Mouse (Mus musculus) heart, postnatal 0 days (tissue): Measurements from ENCODE around the gene Ywhah. TPM values are rescaled to one million over a fixed set of nuclear protein-coding genes. Genes with fewer than 3 reads are reported as not detected.

Experiments
- ATAC-seq: fragments of 200-750 bp; cut with Nextera tagmentation; 2 replicates; pipeline ENCODE4 v1.8.0; 2017; ENCODE audit warnings: low read depth, moderate number of reproducible peaks, moderate library complexity; ENCODE audit not compliant: insufficient read depth
- DNase-seq: peaks from one replicate; pipeline ENCODE4 v3.0.0-alpha.2; 2016; ENCODE audit warnings: low spot score
- H3K27ac ChIP-seq: fragments of 300-500 bp; sonication (generic); 2 replicates; pipeline ENCODE4 v1.5.1; 2014; ENCODE audit warnings: low read depth, mild to moderate bottlenecking
- H3K27me3 ChIP-seq: fragments of 300-500 bp; sonication (generic); 2 replicates; pipeline ENCODE4 v1.6.1; 2014; ENCODE audit warnings: low read length, mixed read lengths; ENCODE audit not compliant: control insufficient read depth, insufficient read depth
- H3K36me3 ChIP-seq: fragments of 300-500 bp; sonication (generic); replicated peaks from 2 replicates; pipeline ENCODE4 v1.6.1; 2014; ENCODE audit warnings: low read length, mixed read lengths; ENCODE audit not compliant: control insufficient read depth, insufficient read depth
- H3K4me1 ChIP-seq: fragments of 300-500 bp; sonication (generic); 2 replicates; pipeline ENCODE4 v1.6.1; 2014; ENCODE audit warnings: antibody characterized with exemption; ENCODE audit not compliant: control insufficient read depth, insufficient read depth
- H3K4me2 ChIP-seq: fragments of 300-500 bp; sonication (generic); 2 replicates; pipeline ENCODE4 v1.6.1; 2014; ENCODE audit warnings: low read depth, mild to moderate bottlenecking, low read length, moderate library complexity
- H3K4me3 ChIP-seq: fragments of 300-500 bp; sonication (generic); 2 replicates; pipeline ENCODE4 v1.5.1; 2014; ENCODE audit warnings: low read depth, low read length
- H3K9ac ChIP-seq: fragments of 300-500 bp; sonication (generic); replicated peaks from 2 replicates; pipeline ENCODE4 v1.6.1; 2014; ENCODE audit warnings: low read depth, low read length, mixed read lengths
- H3K9me3 ChIP-seq: fragments of 300-500 bp; sonication (generic); replicated peaks from 2 replicates; pipeline ENCODE4 v1.6.1; 2016; ENCODE audit warnings: low read length; ENCODE audit not compliant: control insufficient read depth
- CTCF ChIP-seq: IDR thresholded peaks from 2 replicates; pipeline ENCODE4 v1.5.1; 2016; ENCODE audit warnings: antibody characterized with exemption, control low read depth, low read depth
- EP300 ChIP-seq: IDR thresholded peaks from 2 replicates; pipeline ENCODE4 v1.6.1; 2016; ENCODE audit warnings: antibody characterized with exemption, low read depth
- WGBS: fragments of 180-500 bp; shearing (Covaris S2); extraction: QIAGEN DNeasy Blood & Tissue Kit; methylation state at CpG from one replicate; pipeline ENCODE4 v1.1.7; 2014; 5-methylcytosine and 5-hydroxymethylcytosine counted together
- polyA plus RNA-seq: library from polyadenylated mRNA; unstranded; fragments of >200 nt; fragmentation: Nextera tagmentation; extraction: Ambion mirVana; gene quantifications from 2 replicates; pipeline ENCODE4 v1.2.1, GENCODE M21; 2015
- total RNA-seq: library from RNA; depleted of rRNA; stranded (reverse); fragments of >200 nt; gene quantifications from 2 replicates; pipeline ENCODE4 v1.2.3, GENCODE M21; 2014; ENCODE audit warnings: low replicate concordance

The Ywhah gene
- total and polyA plus RNA-seq, 2 experiments from 2014 or later: 132 to 267 TPM

DNA sequence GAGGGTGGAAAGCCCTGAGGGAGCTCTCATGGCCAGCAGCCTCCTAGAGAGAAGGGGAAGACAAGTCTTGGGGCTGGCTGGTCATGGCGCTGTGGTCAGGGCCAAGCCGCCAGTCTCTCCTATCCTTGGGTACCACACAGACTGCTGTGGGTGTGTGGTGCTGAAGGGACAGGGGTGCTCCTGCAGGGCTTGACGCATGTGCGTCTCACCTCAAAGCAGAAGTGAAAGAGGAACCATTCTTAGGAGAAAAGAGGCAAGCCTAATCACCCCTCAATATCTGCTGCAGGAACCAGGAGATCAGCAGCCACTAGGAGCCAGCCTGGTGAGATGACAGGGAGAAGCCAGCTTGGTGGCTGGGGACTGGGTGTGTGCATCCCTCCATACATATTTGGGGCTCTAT is 20.9 kb upstream of the Ywhah start:
- DNase-seq (no peak), ATAC-seq (peak; percentile 49; the same call in 1 of the 2 replicates)
- Histone ChIP-seq H3K9me3 (no peaks in the 10 kb centered on the region), H3K4me1 (peaks cover 8% of the 10 kb centered on the region; the same call in 1 of the 2 replicates), H3K9ac (no peak overlapping the region), H3K27me3 (no peaks in the 10 kb centered on the region), H3K27ac (no peak overlapping the region), H3K4me2 (no peak overlapping the region), H3K4me3 (no peak overlapping the region), H3K36me3 (no peaks in the 10 kb centered on the region)
- WGBS: 31% methylated on average over 4 of the region's 4 CpGs
- TF ChIP-seq CTCF (no peak), EP300 (no peak)

DNA sequence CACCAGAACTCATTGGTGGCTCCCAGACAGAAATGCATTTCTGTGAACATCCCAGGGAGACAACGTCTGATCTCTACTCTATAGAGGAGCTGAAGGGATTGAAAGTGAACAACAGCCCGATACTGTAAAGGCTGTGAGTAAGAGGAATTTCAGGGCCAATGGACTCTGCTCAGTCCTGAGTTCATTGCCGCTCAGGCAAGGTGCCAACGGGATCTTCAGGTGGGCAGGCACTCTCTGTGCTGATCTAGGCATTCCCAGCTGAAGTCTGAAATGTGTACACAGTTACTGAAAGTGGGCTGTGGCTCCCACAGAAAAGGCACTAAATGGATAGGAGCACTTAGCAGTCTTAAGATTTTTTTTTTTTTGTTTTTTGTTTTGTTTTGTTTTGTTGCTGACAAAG is 19.8 kb upstream of the Ywhah start:
- Histone ChIP-seq H3K9me3 (no peaks in the 10 kb centered on the region), H3K4me3 (no peak overlapping the region), H3K36me3 (no peaks in the 10 kb centered on the region), H3K4me2 (no peak overlapping the region), H3K4me1 (peaks cover 6% of the 10 kb centered on the region; the same call in 1 of the 2 replicates), H3K27ac (no peak overlapping the region), H3K9ac (no peak overlapping the region), H3K27me3 (no peaks in the 10 kb centered on the region)
- no peak for TF ChIP-seq EP300
- whole genome bisulfite sequencing: 70% methylated on average over 4 of the region's 4 CpGs
- DNase-seq (no peak), ATAC-seq (no peak)

DNA sequence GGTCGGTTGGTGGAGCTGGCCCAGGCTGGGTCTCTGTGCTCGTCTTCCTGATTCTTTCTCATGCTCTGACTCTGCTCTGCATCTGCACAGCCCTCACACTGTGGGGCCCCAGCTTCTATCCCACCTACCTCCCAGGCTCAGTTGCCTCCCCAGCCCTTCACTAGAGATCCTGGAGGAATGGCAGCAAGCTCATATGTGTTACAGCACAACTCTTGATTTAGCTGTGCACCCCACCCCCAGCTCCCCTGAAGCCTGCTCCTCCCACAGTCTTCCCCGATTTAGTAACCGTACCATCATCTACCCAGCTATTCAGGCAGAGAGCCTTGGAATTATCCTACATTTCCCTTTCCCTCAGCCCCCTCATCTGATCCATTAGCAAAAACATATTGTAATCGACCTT is 17.5 kb upstream of the Ywhah start:
- WGBS: 69% methylated on average over 5 of the region's 5 CpGs
- no peak overlapping the region for H3K27ac ChIP-seq

DNA sequence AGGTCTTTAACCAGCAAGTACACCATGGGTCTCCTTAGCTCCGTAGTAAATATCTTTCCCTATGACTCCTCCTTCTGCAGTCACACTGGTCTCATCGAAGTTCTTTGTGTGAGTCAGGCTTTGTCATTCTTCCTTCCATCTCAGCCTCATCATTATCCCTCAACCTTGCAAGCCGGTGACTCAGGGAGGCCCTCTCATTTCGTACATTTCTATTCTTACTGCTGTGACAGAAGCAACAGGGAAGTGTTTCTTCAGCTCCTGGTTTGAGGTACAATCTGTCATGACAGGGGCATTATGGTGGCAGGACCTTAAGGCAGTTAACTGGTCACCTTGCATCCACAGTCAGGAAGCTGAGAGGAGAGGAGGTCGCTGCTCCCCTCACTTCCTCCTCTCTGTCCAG is 15.8 kb upstream of the Ywhah start:
- Histone ChIP-seq H3K4me2 (no peak overlapping the region), H3K9me3 (no peaks in the 10 kb centered on the region), H3K36me3 (no peaks in the 10 kb centered on the region), H3K9ac (no peak overlapping the region), H3K27me3 (no peaks in the 10 kb centered on the region), H3K4me3 (no peak overlapping the region), H3K4me1 (no peaks in the 10 kb centered on the region), H3K27ac (no peak overlapping the region)
- WGBS: 87% methylated on average over 5 of the region's 5 CpGs
- no peak for TF ChIP-seq CTCF
- TF ChIP-seq EP300: no peak
- no peak for ATAC-seq
- DNase-seq: no peak

More for the DNA sequence above, 17.5 kb upstream of the Ywhah start:
- H3K27me3 ChIP-seq: no peaks in the 10 kb centered on the region
- TF ChIP-seq CTCF (no peak), EP300 (no peak)
- no peak overlapping the region for H3K9ac ChIP-seq
- H3K4me3 ChIP-seq: no peak overlapping the region
- ATAC-seq (no peak), DNase-seq (no peak)
- H3K4me1 ChIP-seq: no peaks in the 10 kb centered on the region
- H3K36me3 ChIP-seq: no peaks in the 10 kb centered on the region
- no peaks in the 10 kb centered on the region for H3K9me3 ChIP-seq
- no peak overlapping the region for H3K4me2 ChIP-seq

DNA sequence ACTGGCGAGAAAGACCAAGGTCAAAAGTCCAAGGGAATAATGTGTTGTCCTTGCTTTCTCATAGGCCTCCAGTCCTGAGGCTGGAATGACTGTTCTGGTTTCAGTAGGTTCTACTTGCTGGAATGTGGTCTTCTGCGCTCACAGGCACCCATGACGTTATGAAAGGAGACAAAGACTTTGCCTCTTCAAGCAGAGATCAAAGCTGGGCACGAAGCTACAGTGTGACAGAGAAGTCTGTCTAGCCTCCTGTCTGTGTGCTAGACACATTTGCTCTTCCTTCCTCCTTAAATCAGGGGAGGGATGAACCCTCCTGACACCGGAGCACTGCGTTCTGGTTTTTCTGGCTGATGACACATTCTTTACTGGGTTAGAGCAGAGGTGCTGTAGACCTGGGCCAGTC is 15.1 kb upstream of the Ywhah start:
- no peaks in the 10 kb centered on the region for H3K27me3 ChIP-seq
- H3K36me3 ChIP-seq: no peaks in the 10 kb centered on the region
- no peaks in the 10 kb centered on the region for H3K9me3 ChIP-seq
- TF ChIP-seq EP300: no peak
- TF ChIP-seq CTCF: no peak
- DNase-seq (no peak), ATAC-seq (no peak)
- H3K9ac ChIP-seq: no peak overlapping the region
- no peak overlapping the region for H3K4me3 ChIP-seq
- WGBS: 67% methylated on average over 6 of the region's 6 CpGs
- no peak overlapping the region for H3K4me2 ChIP-seq
- H3K4me1 ChIP-seq: no peaks in the 10 kb centered on the region
- no peak overlapping the region for H3K27ac ChIP-seq

DNA sequence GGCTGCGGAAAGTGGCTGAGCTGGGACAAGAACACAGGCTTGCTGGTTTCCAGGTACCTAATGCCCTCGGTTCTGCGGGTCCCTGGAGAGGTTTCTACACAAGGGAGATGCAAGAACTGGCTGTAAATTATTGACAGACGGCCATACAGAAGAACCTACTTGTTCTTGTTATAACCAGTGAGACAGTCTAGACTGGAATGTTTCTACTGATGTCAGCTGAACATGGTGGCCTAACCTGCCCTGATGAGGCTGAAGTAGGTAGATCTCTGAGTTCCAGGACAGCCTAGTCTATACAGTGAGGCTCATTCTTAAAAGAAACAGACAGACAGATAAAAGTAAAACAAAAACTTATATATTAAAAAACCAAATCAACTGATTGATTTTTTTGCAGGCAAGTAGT is 14.5 kb upstream of the Ywhah start:
- no peaks in the 10 kb centered on the region for H3K36me3 ChIP-seq
- H3K27me3 ChIP-seq: no peaks in the 10 kb centered on the region
- no peak overlapping the region for H3K4me3 ChIP-seq
- DNase-seq: no peak
- H3K4me1 ChIP-seq: no peaks in the 10 kb centered on the region
- ATAC-seq: no peak
- H3K9me3 ChIP-seq: no peaks in the 10 kb centered on the region
- 78% methylated on average over 4 of the region's 4 CpGs for WGBS
- no peak for TF ChIP-seq CTCF
- no peak for TF ChIP-seq EP300
- no peak overlapping the region for H3K4me2 ChIP-seq
- no peak overlapping the region for H3K27ac ChIP-seq
- H3K9ac ChIP-seq: no peak overlapping the region
